Mouse (Mus musculus) adrenal gland, adult (tissue): ENCODE results near the gene Gata5.

Source experiments
- DNase-seq, 2 experiments: peaks; one replicate each; pipeline ENCODE4 v3.0.0; 2022 to 2023; ENCODE audit warnings: low spot score in 1 of 2; ENCODE audit not compliant: inconsistent age in 2 of 2

Gata5 gene

GRCm38 (mm10) chr2:180334551-180334986, at the start of gene Gata5:
Gene Gata5 (minus strand): TSS chr2:180334699.
- DNase-seq = peak in 1 of 2 experiments; percentile 50

GRCm38 (mm10) chr2:180376730-180377129, 42.2 kb upstream of the Gata5 start:
- DNase-seq = no peak

GRCm38 (mm10) chr2:180373256-180373655, 38.8 kb upstream of the Gata5 start:
- peak; percentile 37 to 83 for DNase-seq

- DNase-seq = no peak
These were observed 33.9 kb upstream of the Gata5 start for GRCm38 (mm10) chr2:180368359-180368758.

- no peak for DNase-seq
These were observed 32.9 kb upstream of the Gata5 start for GRCm38 (mm10) chr2:180367350-180367749.

GRCm38 (mm10) chr2:180363434-180363720, 28.9 kb upstream of the Gata5 start:
- DNase-seq = no peak

- DNase-seq = no peak
These were observed 28.3 kb upstream of the Gata5 start for GRCm38 (mm10) chr2:180362585-180363433.

- peak in 1 of 2 experiments; percentile 59 for DNase-seq
These were observed 24.6 kb upstream of the Gata5 start for GRCm38 (mm10) chr2:180359062-180359461.

GRCm38 (mm10) chr2:180353338-180353737, 18.8 kb upstream of the Gata5 start:
- peak; percentile 20 to 67 for DNase-seq

- DNase-seq = peak in 1 of 2 experiments; percentile 71
These were observed 16.2 kb upstream of the Gata5 start for GRCm38 (mm10) chr2:180350700-180351099.

- DNase-seq = peak; percentile 77 to 91
These were observed 12.5 kb upstream of the Gata5 start for GRCm38 (mm10) chr2:180346820-180347497.

GRCm38 (mm10) chr2:180343092-180343491, 8.6 kb upstream of the Gata5 start:
- DNase-seq = no peak

- DNase-seq = peak; percentile 13 to 49
These were observed 7.7 kb upstream of the Gata5 start for GRCm38 (mm10) chr2:180342189-180342588.

GRCm38 (mm10) chr2:180341229-180341628, 6.7 kb upstream of the Gata5 start:
- DNase-seq = no peak

GRCm38 (mm10) chr2:180339886-180340285, 5.4 kb upstream of the Gata5 start:
- no peak for DNase-seq

- peak in 1 of 2 experiments; percentile 49 for DNase-seq
These were observed 535 bp downstream of the Gata5 start for GRCm38 (mm10) chr2:180333778-180334550.

GRCm38 (mm10) chr2:180329466-180329865, 5.0 kb downstream of the Gata5 start:
- DNase-seq = no peak

GRCm38 (mm10) chr2:180322674-180323355, 11.7 kb downstream of the Gata5 start:
- DNase-seq = no peak

GRCm38 (mm10) chr2:180320216-180320615, 14.3 kb downstream of the Gata5 start:
- no peak for DNase-seq

GRCm38 (mm10) chr2:180317591-180317990, 16.9 kb downstream of the Gata5 start:
- no peak for DNase-seq

- no peak for DNase-seq
These were observed 20.2 kb downstream of the Gata5 start for GRCm38 (mm10) chr2:180314292-180314691.
